9 mouse cellular contexts compared by ENCODE assay signal in genomic region chr5:106458477-106459119, GRCm38 (mm10). TPM values are rescaled to one million over a fixed set of nuclear protein-coding genes. Genes with fewer than 3 reads are reported as not detected.
DNase-seq lines count a peak whose midpoint lies in the region; ATAC-seq and TF ChIP-seq lines count a peak whose summit lies in the region.
"Had no signal": no experiment of that assay in that cellular context is flagged by ENCODE, and none has a peak within 500 bp of the region (broad histone marks: within the 10 kb centered on the region; RNA-seq: fewer than 3 reads in every experiment).

No protein-coding gene starts in this region.

- peak; percentile 82 for DNase-seq in left cerebral cortex, postnatal 4 days
- no peak for DNase-seq in left cerebral cortex, postnatal 10 days (ENCODE audit: extremely low spot score in 1 of 2, low spot score in 2 of 2)
- peak; percentile 87 to 95 for DNase-seq in cerebellum, adult 18-20 months
- DNase-seq in forebrain, postnatal 0 days, result peak; percentile 57
- no peak for DNase-seq in liver, embryonic 14.5 days (ENCODE audit: low read depth in 3 of 3, low spot score in 3 of 3)
- peak; percentile 24 for DNase-seq in thymus, postnatal 25 days
- DNase-seq in right cerebral cortex, postnatal 4 days, result no peak
- no peak for DNase-seq in ovary, adult 18-20 months (ENCODE audit: low spot score)

- peaks cover 80% of the 10 kb centered on the region for H3K27me3 ChIP-seq in forebrain, postnatal 0 days (ENCODE audit: insufficient read depth, low read length)
- H3K27me3 ChIP-seq in liver, embryonic 14.5 days (ENCODE audit: control insufficient read depth, insufficient read depth, low read length), result peaks cover 98% of the 10 kb centered on the region

- H3K4me2 ChIP-seq in forebrain, postnatal 0 days (ENCODE audit: low read depth), result peak overlapping the region; percentile 44
- peak overlapping the region; percentile 39 for H3K4me2 ChIP-seq in liver, embryonic 14.5 days (ENCODE audit: low read depth)

- intact Hi-C loops in left cerebral cortex, postnatal 4 days (cut with DNase I), result loop anchor here (5.0 kb wide), 1 partner anchor 456 kb away; no protein-coding TSS in a partner anchor
- intact Hi-C loops in left cerebral cortex, postnatal 10 days (cut with DNase I), result loop anchor here (5.0 kb wide), 1 partner anchor 1264 kb away; no protein-coding TSS in a partner anchor

- H3K4me1 ChIP-seq in forebrain, postnatal 0 days (ENCODE audit: insufficient read depth), result no peaks in the 10 kb centered on the region
- no peaks in the 10 kb centered on the region for H3K4me1 ChIP-seq in liver, embryonic 14.5 days (replicated peaks; ENCODE audit: control insufficient read depth in 2 of 2, insufficient read depth in 2 of 2, low read length in 1 of 2)

- TF ChIP-seq CTCF in forebrain, postnatal 0 days (IDR thresholded peaks at IDR 0.05; ENCODE audit: low read depth), result no peak
- no peak for TF ChIP-seq CTCF in liver, embryonic 14.5 days (IDR thresholded peaks at IDR 0.05; ENCODE audit: low read depth)

- H3K27ac ChIP-seq in forebrain, postnatal 0 days (ENCODE audit: low read depth, low read length), result no peak overlapping the region; the same call in 1 of the 2 replicates
- no peak overlapping the region for H3K27ac ChIP-seq in liver, embryonic 14.5 days

- H3K36me3 ChIP-seq in forebrain, postnatal 0 days (ENCODE audit: insufficient read depth), result no peaks in the 10 kb centered on the region
- no peaks in the 10 kb centered on the region for H3K36me3 ChIP-seq in liver, embryonic 14.5 days (replicated peaks; ENCODE audit: control insufficient read depth, insufficient read depth, low read depth)

- TF ChIP-seq EP300 in liver, embryonic 14.5 days (IDR thresholded peaks at IDR 0.05; ENCODE audit: low read depth), result no peak

- H3K9ac ChIP-seq in forebrain, postnatal 0 days, result no peak overlapping the region
- H3K9ac ChIP-seq in liver, embryonic 14.5 days (replicated peaks), result no peak overlapping the region

- WGBS in forebrain, postnatal 0 days, result under 1% methylated on average over 45 of the region's 68 CpGs
- 2% methylated on average over 67 of the region's 68 CpGs for WGBS in liver, embryonic 14.5 days (ENCODE audit: insufficient replicate concordance)

- peak; percentile 62 for ATAC-seq in forebrain, postnatal 0 days
- no peak for ATAC-seq in liver, embryonic 14.5 days (ENCODE audit: insufficient read depth)

- H3K9me3 ChIP-seq in forebrain, postnatal 0 days (ENCODE audit: low read length), result no peaks in the 10 kb centered on the region
- H3K9me3 ChIP-seq in liver, embryonic 14.5 days (ENCODE audit: control insufficient read depth, low read length), result no peaks in the 10 kb centered on the region

- H3K4me3 ChIP-seq in forebrain, postnatal 0 days (ENCODE audit: low read depth, low read length), result peak overlapping the region; percentile 30
- H3K4me3 ChIP-seq in liver, embryonic 14.5 days (ENCODE audit: insufficient read depth in 1 of 2, low read depth in 2 of 2, low read length in 2 of 2), result peak overlapping the region in 1 of 2 experiments; percentile 30; a peak in 2 of 4 replicates

RNA-seq across cellular contexts. Expression of gene Barhl2, which starts 0.6 kb away (rescaled TPM):
- total RNA-seq in left cerebral cortex, postnatal 4 days (2021), result 1 to 10 TPM in 1 of 2 experiments, under 1 TPM in 1; 0.84 to 2.5 TPM
- 1 to 10 TPM; 1.3 to 1.4 TPM for total RNA-seq in left cerebral cortex, postnatal 10 days (2021)
- total RNA-seq in forebrain, postnatal 0 days (2014; rRNA removed), result 4.5 and 9.4 TPM in 2 replicates
- 1.3 and 1.5 TPM in 2 replicates for polyA plus RNA-seq in forebrain, postnatal 0 days (2015; fragmentation: Nextera tagmentation; extraction: Ambion mirVana)
- 0.01 and 0.03 TPM in 2 replicates for polyA plus RNA-seq in liver, embryonic 14.5 days (2012; rRNA removed)
- polyA plus RNA-seq in liver, embryonic 14.5 days (2014; fragmentation: Nextera tagmentation; extraction: Ambion mirVana), result not detected in 2 replicates
- total RNA-seq: liver, adult 2 months had no signal
- polyA plus RNA-seq: liver, adult 2 months had no signal

Comparison
In these comparisons a context has a peak if more than half of its experiments do, and no peak if none do; other contexts are left out.
1. DNase-seq: peak in left cerebral cortex, postnatal 4 days (single experiment), cerebellum, adult 18-20 months (2 of 2), forebrain, postnatal 0 days (single experiment) and thymus, postnatal 25 days (single experiment); none in left cerebral cortex, postnatal 10 days (0 of 2), liver, embryonic 14.5 days (0 of 3), right cerebral cortex, postnatal 4 days (single experiment) and ovary, adult 18-20 months (single experiment).